Mouse (Mus musculus): ENCODE data around the gene Gnl1. TPM values are rescaled to one million over a fixed set of nuclear protein-coding genes. Genes with fewer than 3 reads are reported as not detected.
A peak's percentile ranks its signal among the peaks of the same experiment; 100 is the strongest.
"Not testable (repeated sequence)": the region's sequence is repeated elsewhere in the genome, so short reads cannot be mapped to it uniquely, and the experiment has no call there.

Gnl1 gene
- 59.2 and 59.7 TPM in 2 replicates for polyA plus RNA-seq (2016; fragmentation: Nextera tagmentation; extraction: Ambion mirVana)

DNA sequence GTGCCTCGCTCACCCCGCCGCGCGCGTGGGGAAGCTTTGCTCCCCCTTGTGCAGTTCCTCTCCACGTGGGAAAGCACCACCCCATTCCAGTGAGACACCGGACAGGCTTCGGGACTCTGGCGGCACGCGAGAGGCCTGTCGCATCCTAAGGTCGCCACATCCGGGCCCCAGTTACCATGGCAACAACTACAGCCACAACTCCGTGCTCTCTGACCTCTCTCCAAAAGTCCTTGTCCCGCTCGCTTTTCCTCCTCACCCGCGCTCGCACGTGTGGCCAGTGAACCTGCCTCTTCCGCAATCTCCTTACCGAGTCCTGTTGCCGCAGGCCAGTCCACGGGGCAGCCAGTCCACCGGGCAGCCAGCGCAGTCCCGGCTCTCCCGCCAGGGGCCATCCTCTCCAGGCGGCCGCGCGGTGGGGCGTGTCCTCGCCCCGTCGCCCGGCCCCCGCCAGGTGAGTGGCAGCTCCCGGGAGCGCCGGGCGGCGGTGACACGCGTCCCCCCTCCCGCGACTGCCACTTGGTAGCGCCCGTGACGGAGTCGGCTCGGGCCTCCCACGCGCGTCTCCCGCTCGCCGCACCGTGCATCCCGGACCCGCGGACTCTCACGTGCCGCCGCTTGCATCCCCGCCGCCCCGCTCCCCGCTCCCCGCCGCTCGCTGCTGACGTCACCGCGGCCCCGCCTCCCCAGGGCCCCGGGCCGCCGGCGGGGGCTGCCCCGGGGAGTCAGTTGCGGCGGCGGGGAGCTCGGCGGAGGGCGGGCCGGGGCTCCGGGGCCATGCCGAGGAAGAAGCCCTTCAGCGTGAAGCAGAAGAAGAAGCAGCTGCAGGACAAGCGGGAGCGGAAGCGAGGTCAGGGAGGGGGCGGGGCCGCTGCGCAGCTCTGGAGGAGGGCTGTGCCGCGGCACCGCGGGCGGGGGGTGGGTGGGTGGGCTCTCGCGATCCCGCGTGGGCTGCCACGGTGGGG is at the start of gene Gnl1, which contains the start of gene Prr3:
Gene Gnl1, plus strand, starts transcription at position 451 of the 962 bp plus-strand sequence.
Gene Prr3, minus strand, starts transcription at position 836 of the 962 bp plus-strand sequence.
- under 1% methylated on average over 102 of the region's 109 CpGs for WGBS
- peak; percentile 86 for ATAC-seq (ENCODE audit: insufficient number of reproducible peaks, insufficient read depth, low FRiP score, low TSS enrichment, low read depth)
- Histone ChIP-seq H3K4me2 (peak within 1 kb of the TSS; percentile 89), H3K27ac (peak within 1 kb of the TSS; percentile 95), H3K27me3 (no peaks in the 10 kb centered on the region), H3K4me3 (replicated peaks) (peak within 1 kb of the TSS; percentile 88), H3K36me3 (peaks cover 55% of the 10 kb centered on the region), H3K4me1 (replicated peaks) (peaks cover 22% of the 10 kb centered on the region), H3K9ac (replicated peaks) (peak within 1 kb of the TSS; percentile 83), H3K9me3 (no peaks in the 10 kb centered on the region)

DNA sequence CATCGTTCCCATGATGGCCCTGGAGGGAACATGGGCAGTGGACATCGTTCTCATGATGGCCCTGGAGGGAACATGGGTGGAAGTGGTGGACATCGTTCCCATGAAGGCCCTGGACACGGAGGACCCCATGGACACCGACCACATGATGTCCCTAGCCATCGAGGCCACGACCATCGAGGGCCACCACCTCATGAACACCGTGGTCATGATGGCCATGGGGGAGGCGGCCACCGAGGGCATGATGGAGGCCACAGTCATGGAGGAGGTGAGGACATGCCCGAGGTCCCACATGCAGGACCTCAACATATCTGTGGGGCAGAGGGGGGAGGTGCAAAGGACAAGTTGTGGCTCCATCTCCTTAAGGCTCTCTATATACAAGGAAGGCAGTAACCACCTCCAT is 49.0 kb upstream of the Gnl1 start:
- Histone ChIP-seq H3K36me3 (peaks cover 67% of the 10 kb centered on the region), H3K27ac (no peak overlapping the region), H3K9me3 (no peaks in the 10 kb centered on the region), H3K27me3 (no peaks in the 10 kb centered on the region), H3K9ac (replicated peaks) (no peak overlapping the region), H3K4me3 (replicated peaks) (no peak overlapping the region), H3K4me1 (replicated peaks) (no peaks in the 10 kb centered on the region), H3K4me2 (no peak overlapping the region)
- ATAC-seq (ENCODE audit: insufficient number of reproducible peaks, insufficient read depth, low FRiP score, low TSS enrichment, low read depth): no peak
- WGBS: 95% methylated on average over 12 of the region's 12 CpGs

DNA sequence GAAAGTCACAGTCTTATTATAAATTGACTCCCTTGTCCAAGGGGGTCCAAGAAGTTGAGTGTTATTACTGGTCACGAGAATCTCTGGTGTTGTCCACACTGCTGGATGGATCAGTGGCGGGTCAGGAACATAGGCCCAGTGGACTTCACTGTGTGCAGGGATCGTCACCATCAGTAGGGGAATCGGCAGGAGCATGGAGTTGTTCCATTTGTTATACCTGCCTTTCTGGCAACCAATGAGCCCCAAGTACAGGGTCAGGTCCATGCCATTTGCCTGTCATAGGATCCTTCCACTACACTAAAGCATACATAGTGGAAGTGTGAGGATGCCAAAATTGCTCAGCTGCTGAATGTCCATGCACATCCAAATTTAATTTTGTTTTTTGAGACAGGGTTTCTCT is 47.0 kb upstream of the Gnl1 start:
- WGBS: 87% methylated on average over 4 of the region's 4 CpGs
- H3K9ac ChIP-seq (replicated peaks): no peak overlapping the region
- no peaks in the 10 kb centered on the region for H3K27me3 ChIP-seq

GRCm38 (mm10) chr17:35935763-35936162 is 43.9 kb upstream of the Gnl1 start:
- not testable (repeated sequence) for H3K27ac ChIP-seq; H3K4me3 ChIP-seq (replicated peaks); H3K4me2 ChIP-seq; ATAC-seq (ENCODE audit: insufficient number of reproducible peaks, insufficient read depth, low FRiP score, low TSS enrichment, low read depth); H3K27me3 ChIP-seq; H3K9me3 ChIP-seq; H3K9ac ChIP-seq (replicated peaks); H3K4me1 ChIP-seq (replicated peaks)
- H3K36me3 ChIP-seq: peaks cover 16% of the 10 kb centered on the region
- 87% methylated on average over 14 of the region's 14 CpGs for WGBS

More for the DNA sequence above, 47.0 kb upstream of the Gnl1 start:
- no peak for ATAC-seq (ENCODE audit: insufficient number of reproducible peaks, insufficient read depth, low FRiP score, low TSS enrichment, low read depth)
- Histone ChIP-seq H3K4me3 (replicated peaks) (no peak overlapping the region), H3K4me1 (replicated peaks) (no peaks in the 10 kb centered on the region), H3K4me2 (no peak overlapping the region), H3K9me3 (no peaks in the 10 kb centered on the region), H3K27ac (no peak overlapping the region), H3K36me3 (peaks cover 48% of the 10 kb centered on the region)

DNA sequence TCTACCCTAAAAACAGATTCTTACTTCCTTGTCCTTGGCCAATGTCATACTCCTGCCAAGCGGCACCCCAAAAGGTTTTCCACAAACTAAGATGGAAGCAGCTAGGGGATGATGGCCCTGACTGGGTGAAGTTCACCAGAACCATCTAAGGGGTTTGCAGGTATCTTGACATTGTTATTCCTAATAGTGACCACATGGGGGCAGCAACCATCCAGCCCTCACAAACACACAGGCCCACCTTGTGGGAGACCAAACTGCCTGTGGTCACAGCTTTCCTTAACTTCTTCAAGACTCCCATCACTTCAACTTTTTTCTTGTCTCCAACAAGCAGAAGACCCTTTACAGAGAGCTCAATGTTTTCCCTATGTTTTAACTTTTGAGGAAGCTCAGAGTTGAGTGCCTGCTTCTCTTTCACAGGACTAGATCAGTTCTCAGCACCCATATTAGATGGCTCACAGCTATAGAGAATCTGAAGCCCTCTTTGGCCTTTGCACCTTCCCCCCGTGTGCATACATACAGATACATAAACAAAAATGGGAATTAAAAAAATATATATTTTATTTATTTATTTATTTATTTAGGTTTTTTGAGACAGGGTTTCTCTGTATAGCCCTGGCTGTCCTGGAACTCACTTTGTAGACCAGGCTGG is 41.8 kb upstream of the Gnl1 start:
- 48% methylated on average over 2 of the region's 2 CpGs for WGBS
- no peak overlapping the region for H3K9ac ChIP-seq (replicated peaks)
- H3K36me3 ChIP-seq: no peaks in the 10 kb centered on the region
- no peak overlapping the region for H3K4me3 ChIP-seq (replicated peaks)
- no peaks in the 10 kb centered on the region for H3K27me3 ChIP-seq
- no peaks in the 10 kb centered on the region for H3K9me3 ChIP-seq
- no peak overlapping the region for H3K27ac ChIP-seq
- peak; percentile 66; the same call in 1 of the 2 replicates for ATAC-seq (ENCODE audit: insufficient number of reproducible peaks, insufficient read depth, low FRiP score, low TSS enrichment, low read depth)
- H3K4me2 ChIP-seq: no peak overlapping the region
- H3K4me1 ChIP-seq (replicated peaks): no peaks in the 10 kb centered on the region

DNA sequence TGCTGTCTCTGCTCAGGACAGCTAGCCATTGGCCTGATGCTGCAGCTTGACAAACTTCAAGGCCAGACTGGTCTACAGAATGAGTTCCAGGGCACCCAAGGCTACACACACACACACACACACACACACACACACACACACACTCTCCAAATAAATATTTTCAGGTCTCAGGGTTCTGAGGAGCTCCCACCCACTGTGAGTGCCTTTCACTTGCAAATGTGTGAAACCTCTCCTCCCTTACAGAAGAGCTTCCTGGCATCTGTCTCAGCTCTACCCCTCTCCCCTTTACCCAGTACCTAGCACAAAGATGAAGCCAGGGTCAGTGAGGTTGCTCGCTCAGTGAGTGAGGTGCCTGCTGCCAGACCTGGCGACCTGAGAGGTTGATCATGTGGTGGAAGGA is 40.5 kb upstream of the Gnl1 start:
- no peaks in the 10 kb centered on the region for H3K9me3 ChIP-seq
- WGBS: 44% methylated on average over 2 of the region's 2 CpGs
- no peaks in the 10 kb centered on the region for H3K36me3 ChIP-seq
- no peak for ATAC-seq (ENCODE audit: insufficient number of reproducible peaks, insufficient read depth, low FRiP score, low TSS enrichment, low read depth)
- no peak overlapping the region for H3K27ac ChIP-seq
- no peak overlapping the region for H3K4me3 ChIP-seq (replicated peaks)
- no peak overlapping the region for H3K9ac ChIP-seq (replicated peaks)
- H3K4me1 ChIP-seq (replicated peaks): no peaks in the 10 kb centered on the region
- H3K27me3 ChIP-seq: no peaks in the 10 kb centered on the region
- H3K4me2 ChIP-seq: no peak overlapping the region

- no peak overlapping the region for H3K9ac ChIP-seq (replicated peaks)
- no peak for ATAC-seq (ENCODE audit: insufficient number of reproducible peaks, insufficient read depth, low FRiP score, low TSS enrichment, low read depth)
- H3K36me3 ChIP-seq: no peaks in the 10 kb centered on the region
- no peaks in the 10 kb centered on the region for H3K9me3 ChIP-seq
- H3K4me3 ChIP-seq (replicated peaks): no peak overlapping the region
- no peaks in the 10 kb centered on the region for H3K4me1 ChIP-seq (replicated peaks)
- H3K27me3 ChIP-seq: no peaks in the 10 kb centered on the region
- WGBS: 67% methylated on average over 1 of the region's 1 CpGs
- no peak overlapping the region for H3K27ac ChIP-seq
- H3K4me2 ChIP-seq: no peak overlapping the region
Measured at GRCm38 (mm10) chr17:35939941-35940340, 39.7 kb upstream of the Gnl1 start.

GRCm38 (mm10) chr17:35950946-35951345 is 28.7 kb upstream of the Gnl1 start:
- H3K9me3 ChIP-seq; H3K4me1 ChIP-seq (replicated peaks); ATAC-seq (ENCODE audit: insufficient number of reproducible peaks, insufficient read depth, low FRiP score, low TSS enrichment, low read depth); H3K27me3 ChIP-seq; H3K4me2 ChIP-seq; H3K27ac ChIP-seq; H3K9ac ChIP-seq (replicated peaks); H3K4me3 ChIP-seq (replicated peaks): not testable (repeated sequence)
- peaks cover 14% of the 10 kb centered on the region; the same call in 1 of the 2 replicates for H3K36me3 ChIP-seq

DNA sequence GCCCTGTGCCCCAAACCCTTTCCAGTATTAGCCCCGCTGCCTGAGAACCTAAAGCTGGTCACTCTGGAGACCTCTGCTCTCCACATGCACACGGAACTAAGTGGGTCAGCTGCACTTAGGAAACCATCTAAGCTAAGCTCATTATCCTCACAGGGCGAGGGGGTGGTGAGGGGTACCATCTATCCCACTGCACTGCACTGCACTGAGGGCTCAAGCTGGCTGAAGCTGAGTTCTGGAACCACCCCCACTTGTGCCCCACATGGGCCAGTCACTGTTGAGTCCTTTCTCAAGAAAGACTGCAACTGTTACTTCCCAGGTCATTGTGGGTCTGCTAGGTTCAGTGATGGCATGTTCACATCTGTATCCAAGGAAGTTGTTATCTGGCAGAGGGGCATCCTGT is 27.1 kb upstream of the Gnl1 start:
- H3K36me3 ChIP-seq: peaks cover 30% of the 10 kb centered on the region
- 89% methylated on average over 3 of the region's 3 CpGs for WGBS
- H3K4me3 ChIP-seq (replicated peaks); H3K27ac ChIP-seq; H3K4me1 ChIP-seq (replicated peaks); H3K27me3 ChIP-seq; ATAC-seq (ENCODE audit: insufficient number of reproducible peaks, insufficient read depth, low FRiP score, low TSS enrichment, low read depth); H3K4me2 ChIP-seq; H3K9me3 ChIP-seq; H3K9ac ChIP-seq (replicated peaks): not testable (repeated sequence)

- WGBS: 82% methylated on average over 8 of the region's 8 CpGs
Measured at GRCm38 (mm10) chr17:35954665-35955064, 25.0 kb upstream of the Gnl1 start.

DNA sequence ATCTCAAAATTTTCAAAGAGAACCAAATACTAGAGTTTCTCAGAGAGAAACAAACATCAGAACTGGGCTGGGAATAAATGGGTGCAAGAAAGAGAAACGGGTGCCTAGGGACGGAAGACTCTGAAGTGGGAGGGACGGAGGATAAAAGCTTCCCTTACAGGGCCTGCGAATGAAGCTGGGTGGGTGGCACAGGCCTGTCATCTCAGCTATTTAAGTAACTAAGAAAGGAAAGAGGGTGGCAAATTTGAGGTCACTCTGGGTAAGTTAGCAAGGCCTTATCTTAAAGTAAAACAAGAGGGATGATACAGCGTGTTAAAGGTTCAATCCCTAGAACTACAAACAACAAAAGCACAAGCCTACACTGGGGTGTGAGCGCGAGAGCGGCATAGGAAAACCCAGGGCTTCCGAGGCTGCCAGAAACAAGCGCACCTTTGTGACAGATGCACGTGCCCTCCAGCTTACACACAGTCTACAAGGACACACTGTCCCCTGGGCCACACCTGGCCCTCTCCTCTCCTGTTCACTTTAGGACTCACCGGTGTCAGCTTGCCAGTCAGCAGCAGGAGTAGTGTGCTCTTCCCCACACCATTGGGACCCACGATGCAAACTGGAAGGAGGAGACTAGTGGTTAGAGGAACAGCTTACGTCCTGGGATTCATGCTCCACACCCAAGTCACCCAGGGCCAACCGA is 21.0 kb upstream of the Gnl1 start:
- Histone ChIP-seq H3K27me3 (no peaks in the 10 kb centered on the region), H3K27ac (no peak overlapping the region), H3K4me2 (no peak overlapping the region), H3K4me3 (replicated peaks) (no peak overlapping the region), H3K9me3 (no peaks in the 10 kb centered on the region), H3K36me3 (peaks cover 91% of the 10 kb centered on the region), H3K9ac (replicated peaks) (no peak overlapping the region), H3K4me1 (replicated peaks) (no peaks in the 10 kb centered on the region)
- whole genome bisulfite sequencing: 94% methylated on average over 15 of the region's 15 CpGs
- ATAC-seq (ENCODE audit: insufficient number of reproducible peaks, insufficient read depth, low FRiP score, low TSS enrichment, low read depth): no peak

More at GRCm38 (mm10) chr17:35954665-35955064, 25.0 kb upstream of the Gnl1 start:
- Histone ChIP-seq H3K27me3 (no peaks in the 10 kb centered on the region), H3K36me3 (peaks cover 51% of the 10 kb centered on the region), H3K9ac (replicated peaks) (no peak overlapping the region), H3K27ac (no peak overlapping the region), H3K9me3 (no peaks in the 10 kb centered on the region), H3K4me2 (no peak overlapping the region), H3K4me1 (replicated peaks) (no peaks in the 10 kb centered on the region), H3K4me3 (replicated peaks) (no peak overlapping the region)
- ATAC-seq (ENCODE audit: insufficient number of reproducible peaks, insufficient read depth, low FRiP score, low TSS enrichment, low read depth): no peak

Measured in limb, embryonic 12.5 days (tissue).